Mouse (Mus musculus): ENCODE results near the gene Esyt1. TPM values are rescaled to one million over a fixed set of nuclear protein-coding genes. Genes with fewer than 3 reads are reported as not detected.

The Esyt1 gene
- total RNA-seq, 2 experiments from 2014 or later: 12.5 to 17.6 TPM

GRCm38 (mm10) chr10:128487861-128488712 is 37.6 kb downstream of the Esyt1 start:
- no peak for DNase-seq

DNA sequence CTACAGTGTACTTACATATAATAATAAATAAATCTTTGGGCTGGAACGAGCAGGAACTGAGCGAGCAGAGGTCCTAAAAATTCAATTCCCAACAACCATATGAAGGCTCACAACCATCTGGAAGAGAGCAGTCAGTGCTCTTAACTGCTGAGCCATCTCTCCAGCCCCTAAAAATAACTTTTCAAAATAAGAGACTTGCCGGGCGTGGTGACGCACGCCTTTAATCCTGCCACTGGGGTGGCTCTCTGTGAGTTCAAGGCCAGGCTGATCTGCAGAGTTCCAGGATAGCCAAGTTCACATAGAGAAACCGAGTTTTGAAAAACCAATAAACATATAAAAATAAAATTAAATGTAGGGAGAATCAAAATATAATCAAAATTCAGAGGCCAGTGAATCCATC is 39.3 kb downstream of the Esyt1 start:
- no peak for DNase-seq

- no peak for DNase-seq
Measured at GRCm38 (mm10) chr10:128474366-128474765, 51.3 kb downstream of the Esyt1 start.

DNA sequence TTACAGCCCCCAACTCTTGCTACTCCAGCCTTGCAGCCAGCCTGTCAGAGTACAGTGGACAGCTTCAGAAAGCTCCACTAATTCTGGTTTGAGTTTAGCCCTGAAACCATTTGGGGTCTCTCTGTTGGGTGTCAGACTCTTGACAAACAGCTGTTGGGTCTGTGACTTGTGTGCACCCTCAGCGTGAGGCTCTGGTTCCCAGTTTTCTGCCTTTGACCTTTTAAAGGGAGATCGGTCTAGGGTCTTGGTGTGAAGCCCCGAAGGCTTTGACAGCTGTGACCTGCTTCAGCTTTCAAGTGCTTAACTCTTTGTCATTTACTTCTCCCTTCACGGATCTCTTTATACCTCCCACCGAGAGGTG is 65.4 kb downstream of the Esyt1 start:
- DNase-seq: no peak

Small RNA genes within 50 kb of the gene (microRNA-seq; reads per million reads assigned to microRNA genes)
- 0 reads per million in 2 experiments for gene Gm47275 (ENCODE audit: borderline replicate concordance in 2 of 2)
- 0.26 to 0.74 reads per million in 2 experiments for gene Mir6916 (ENCODE audit: borderline replicate concordance in 2 of 2)

Other genes starting within 250 kb of the Esyt1 start
- gene Il23a, start 227.1 kb downstream of the Esyt1 start, total RNA-seq (2021): not detected
- gene Pan2, start 222.5 kb downstream of the Esyt1 start, total RNA-seq (2021): 1 to 10 TPM; 5.1 to 5.4 TPM
- 10 to 100 TPM; 45.5 to 47.9 TPM for gene Cnpy2, start 203.4 kb downstream of the Esyt1 start, total RNA-seq (2021)
- gene Cs, start 188.1 kb downstream of the Esyt1 start, total RNA-seq (2021): 100 to 1,000 TPM; 589 to 611 TPM
- 100 to 1,000 TPM; 443 to 454 TPM for gene Coq10a, start 156.9 kb downstream of the Esyt1 start, total RNA-seq (2021)
- gene Ankrd52, start 148.8 kb downstream of the Esyt1 start, total RNA-seq (2021): 10 to 100 TPM; 61.5 to 70.1 TPM
- gene Slc39a5, start 124.6 kb downstream of the Esyt1 start, total RNA-seq (2021): not detected
- 10 to 100 TPM; 44.7 to 47.9 TPM for gene Nabp2, start 114.4 kb downstream of the Esyt1 start, total RNA-seq (2021)
- 10 to 100 TPM; 10.7 to 11.5 TPM for gene Rnf41, start 114.2 kb downstream of the Esyt1 start, total RNA-seq (2021)
- 10 to 100 TPM; 40.7 to 43.9 TPM for gene Smarcc2, start 66.6 kb downstream of the Esyt1 start, total RNA-seq (2021)
- 100 to 1,000 TPM; 179 to 253 TPM for gene Myl6, start 31.7 kb downstream of the Esyt1 start, total RNA-seq (2021)
- 10 to 100 TPM; 20.3 to 38.5 TPM for gene Myl6b, start 27.2 kb downstream of the Esyt1 start, total RNA-seq (2021)
- gene Zc3h10, start 21.9 kb upstream of the Esyt1 start, total RNA-seq (2021): 1 to 10 TPM; 4.9 to 5.1 TPM
- gene Rpl41, start 23.4 kb upstream of the Esyt1 start, total RNA-seq (2021): 1,000 to 10,000 TPM in 1 of 2 experiments, 100 to 1,000 TPM in 1; 972 to 1,021 TPM
- 10 to 100 TPM; 36.3 to 36.7 TPM for gene Pa2g4, start 40.1 kb upstream of the Esyt1 start, total RNA-seq (2021)
- 1 to 10 TPM; 3.3 to 4.3 TPM for gene Erbb3, start 63.8 kb upstream of the Esyt1 start, total RNA-seq (2021)
- 100 to 1,000 TPM; 286 to 348 TPM for gene Rps26, start 100.9 kb upstream of the Esyt1 start, total RNA-seq (2021)
- 1 to 10 TPM in 1 of 2 experiments, under 1 TPM in 1; 0.35 to 1.6 TPM for gene Ikzf4, start 120.1 kb upstream of the Esyt1 start, total RNA-seq (2021)
- 10 to 100 TPM; 17.7 to 20.7 TPM for gene Suox, start 148.2 kb upstream of the Esyt1 start, total RNA-seq (2021)
- gene Rab5b, start 170.4 kb upstream of the Esyt1 start, total RNA-seq (2021): 10 to 100 TPM; 78.9 to 80.0 TPM
- under 1 TPM; 0.41 to 0.70 TPM for gene Pmel, start 178.3 kb upstream of the Esyt1 start, total RNA-seq (2021)
- gene Cdk2, start 179.2 kb upstream of the Esyt1 start, total RNA-seq (2021): 1 to 10 TPM; 3.8 to 5.3 TPM
- 1 to 10 TPM; 8.0 to 8.3 TPM for gene Dgka, start 219.0 kb upstream of the Esyt1 start, total RNA-seq (2021)
- gene Pym1, start 222.0 kb upstream of the Esyt1 start, total RNA-seq (2021): 1 to 10 TPM; 9.8 to 10.0 TPM

All from gastrocnemius, postnatal 25 days (tissue).